Mouse (Mus musculus) embryonic facial prominence, embryonic 15.5 days (tissue): Measurements from ENCODE around the gene Smim22. TPM values are rescaled to one million over a fixed set of nuclear protein-coding genes. Genes with fewer than 3 reads are reported as not detected.

Source experiments
- ATAC-seq: fragments of 200-750 bp; cut with Nextera tagmentation; 2 replicates; pipeline ENCODE4 v1.8.0; 2017; ENCODE audit warnings: low read depth, moderate TSS enrichment; ENCODE audit not compliant: insufficient number of reproducible peaks, low FRiP score, low TSS enrichment
- H3K27ac ChIP-seq: fragments of 300-500 bp; sonication (generic); replicated peaks from 2 replicates; pipeline ENCODE4 v1.5.1; 2015; ENCODE audit warnings: mild to moderate bottlenecking, inconsistent platforms
- H3K27me3 ChIP-seq: fragments of 300-500 bp; sonication (generic); 2 replicates; pipeline ENCODE4 v1.6.1; 2015; ENCODE audit warnings: inconsistent platforms
- H3K36me3 ChIP-seq: fragments of 300-500 bp; sonication (generic); 2 replicates; pipeline ENCODE4 v1.6.1; 2015; ENCODE audit warnings: mild to moderate bottlenecking, inconsistent platforms
- H3K4me1 ChIP-seq: fragments of 300-500 bp; sonication (generic); 2 replicates; pipeline ENCODE4 v1.6.1; 2015; ENCODE audit warnings: inconsistent platforms
- H3K4me2 ChIP-seq: fragments of 300-500 bp; sonication (generic); replicated peaks from 2 replicates; pipeline ENCODE4 v1.6.1; 2015; ENCODE audit warnings: mild to moderate bottlenecking, inconsistent platforms
- H3K4me3 ChIP-seq: fragments of 300-500 bp; sonication (generic); replicated peaks from 2 replicates; pipeline ENCODE4 v1.5.1; 2015; ENCODE audit warnings: mild to moderate bottlenecking, inconsistent platforms
- H3K9ac ChIP-seq: fragments of 300-500 bp; sonication (generic); 2 replicates; pipeline ENCODE4 v1.6.1; 2015; ENCODE audit warnings: inconsistent platforms
- H3K9me3 ChIP-seq: fragments of 300-500 bp; sonication (generic); replicated peaks from 2 replicates; pipeline ENCODE4 v1.6.1; 2016; ENCODE audit warnings: inconsistent platforms
- WGBS: fragments of 180-500 bp; shearing (Covaris S2); methylation state at CpG from one replicate; pipeline ENCODE4 v1.1.7; 2015; 5-methylcytosine and 5-hydroxymethylcytosine counted together
- polyA plus RNA-seq: library from polyadenylated mRNA; unstranded; fragments of >200 nt; fragmentation: Nextera tagmentation; extraction: Ambion mirVana; gene quantifications from 2 replicates; pipeline ENCODE4 v1.2.1, GENCODE M21; 2015

Smim22 gene
- polyA plus RNA-seq, 1 experiment from 2014 or later: 17.9 TPM

DNA sequence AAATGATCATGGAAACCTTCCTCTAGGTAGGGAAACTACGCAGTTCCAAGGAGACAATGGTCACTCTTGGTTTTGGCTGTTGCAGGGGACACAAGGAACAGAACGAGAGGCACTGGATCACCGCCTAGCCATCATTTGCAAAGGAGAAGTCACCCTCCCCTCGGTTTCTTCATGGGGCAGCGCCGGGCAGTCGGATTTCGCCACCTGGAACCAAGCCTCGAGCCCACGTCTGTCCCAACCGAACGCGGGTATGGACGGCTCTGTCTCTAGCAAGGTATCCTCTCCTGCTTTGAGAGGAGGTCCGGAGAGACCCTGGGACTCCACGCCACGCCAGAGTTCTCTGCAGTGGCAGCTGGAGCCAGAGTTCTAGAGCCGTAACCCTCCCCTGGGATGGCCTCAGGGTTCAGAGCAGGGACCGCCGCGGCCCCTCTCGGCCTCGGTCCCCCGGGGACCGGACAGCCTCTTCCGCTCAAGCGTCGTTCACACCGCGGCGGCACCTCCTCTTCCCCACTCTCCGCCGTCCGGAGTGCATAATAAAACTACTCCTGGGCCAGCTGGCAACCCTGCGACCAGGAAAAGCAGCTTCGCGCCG, 42.2 kb downstream of the Smim22 start:
- Histone ChIP-seq H3K36me3 (peaks cover 33% of the 10 kb centered on the region), H3K27me3 (no peaks in the 10 kb centered on the region), H3K4me3 (peak overlapping the region; percentile 100), H3K9me3 (no peaks in the 10 kb centered on the region), H3K4me1 (peaks cover 24% of the 10 kb centered on the region), H3K9ac (peak overlapping the region; percentile 96), H3K4me2 (peak overlapping the region; percentile 77), H3K27ac (peak overlapping the region; percentile 90)
- WGBS: under 1% methylated on average over 38 of the region's 38 CpGs
- ATAC-seq: peak; percentile 17

DNA sequence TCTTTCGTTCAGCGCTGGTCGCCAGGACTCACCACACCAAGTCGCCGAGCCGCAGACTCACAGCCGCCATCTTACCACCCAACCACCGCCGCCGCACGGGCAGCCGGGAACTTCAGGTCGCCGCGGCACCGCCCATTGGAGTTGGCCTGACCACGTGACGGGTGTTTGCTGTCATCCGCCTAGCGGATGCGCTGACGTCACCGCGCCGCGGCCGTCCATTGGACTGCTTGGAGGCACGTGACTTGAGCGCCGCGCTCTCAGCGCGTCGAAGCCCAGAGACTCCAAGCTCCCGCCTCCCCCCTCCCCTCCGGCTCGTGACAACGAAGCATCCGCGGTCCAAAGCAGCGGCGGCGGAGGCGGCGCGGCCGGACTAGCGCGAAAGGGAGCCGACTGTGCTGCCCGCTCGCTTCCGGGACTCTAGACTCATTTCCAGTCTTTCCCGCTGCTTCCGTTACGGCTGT, 42.7 kb downstream of the Smim22 start, which contains the start of the genes Glyr1 and Ubn1:
Gene Glyr1 (minus strand): TSS at position 90 of the 461 bp plus-strand sequence.
Gene Ubn1 (plus strand): TSS at position 284 of the 461 bp plus-strand sequence.
- Histone ChIP-seq H3K27ac (peak within 1 kb of the TSS; percentile 98), H3K4me3 (peak within 1 kb of the TSS; percentile 100), H3K4me2 (peak within 1 kb of the TSS; percentile 83), H3K27me3 (no peaks in the 10 kb centered on the region), H3K9ac (peak within 1 kb of the TSS; percentile 97), H3K36me3 (peaks cover 29% of the 10 kb centered on the region), H3K4me1 (peaks cover 24% of the 10 kb centered on the region), H3K9me3 (no peaks in the 10 kb centered on the region)
- WGBS: under 1% methylated on average over 55 of the region's 56 CpGs
- ATAC-seq: peak; percentile 99

DNA sequence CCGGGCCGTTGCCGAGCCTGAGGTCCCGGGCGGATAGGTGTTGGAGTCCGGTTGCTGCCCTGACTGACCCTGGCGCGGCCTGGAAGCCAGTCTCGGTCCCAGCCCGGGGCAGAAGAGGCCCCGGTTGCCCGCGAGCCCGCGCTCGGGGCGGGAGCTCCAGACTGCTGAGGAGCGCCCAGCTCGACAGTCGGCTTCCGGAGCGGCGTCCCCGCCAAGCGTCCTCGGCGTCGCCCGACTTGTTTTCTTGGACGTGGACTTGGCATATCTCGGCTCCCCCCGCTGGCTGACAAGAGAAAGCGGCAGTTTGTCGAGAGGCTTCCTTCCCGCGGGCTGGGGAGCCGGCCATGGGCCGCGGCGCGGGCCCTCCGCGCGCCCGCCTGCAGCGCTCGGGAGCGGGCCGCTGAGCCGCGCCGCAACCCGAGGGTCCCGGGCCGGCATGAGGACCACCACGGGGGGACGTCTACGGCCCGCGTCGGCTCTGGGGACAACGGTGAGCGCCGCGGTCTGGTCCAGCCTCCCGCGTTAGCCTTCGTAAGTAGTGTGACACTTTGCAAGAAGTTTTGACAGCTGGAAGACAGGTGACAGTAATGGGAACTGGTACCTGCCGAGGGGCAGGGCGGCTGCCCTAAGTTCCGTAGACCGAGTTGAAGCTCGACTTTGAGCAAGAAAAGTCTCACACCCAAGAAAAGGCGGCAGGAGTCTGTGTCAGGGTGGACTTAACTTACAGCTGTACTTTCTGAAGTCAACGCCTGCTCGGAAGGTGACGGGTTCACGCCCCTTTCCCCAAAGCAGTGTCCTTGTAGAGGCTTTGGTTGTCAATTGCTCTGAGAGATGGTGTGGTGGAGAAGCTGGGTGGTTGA, 43.4 kb downstream of the Smim22 start:
- peak overlapping the region; percentile 83 for H3K4me2 ChIP-seq
- ATAC-seq: peak; percentile 53
- no peaks in the 10 kb centered on the region for H3K9me3 ChIP-seq
- H3K27ac ChIP-seq: peak overlapping the region; percentile 98
- peaks cover 24% of the 10 kb centered on the region for H3K4me1 ChIP-seq
- H3K36me3 ChIP-seq: peaks cover 28% of the 10 kb centered on the region
- under 1% methylated on average over 77 of the region's 78 CpGs for WGBS
- peak overlapping the region; percentile 100 for H3K4me3 ChIP-seq
- H3K27me3 ChIP-seq: no peaks in the 10 kb centered on the region
- peak overlapping the region; percentile 97 for H3K9ac ChIP-seq

Other genes with a start within 250 kb of the Smim22 start
- 90.6 and 96.6 TPM in 2 replicates for gene Cdip1, start 217.0 kb upstream of the Smim22 start, polyA plus RNA-seq
- 0.32 and 0.63 TPM in 2 replicates for gene 4930562C15Rik, start 171.9 kb upstream of the Smim22 start, polyA plus RNA-seq
- gene Ubald1, start 127.0 kb upstream of the Smim22 start, polyA plus RNA-seq: 43.8 and 51.3 TPM in 2 replicates
- 84.1 and 87.0 TPM in 2 replicates for gene Mgrn1, start 121.0 kb upstream of the Smim22 start, polyA plus RNA-seq
- gene Nudt16l1, start 68.5 kb upstream of the Smim22 start, polyA plus RNA-seq: 156 and 161 TPM in 2 replicates
- gene Anks3, start 43.1 kb upstream of the Smim22 start, polyA plus RNA-seq: 64.7 and 72.8 TPM in 2 replicates
- gene Sept12, start 9.4 kb upstream of the Smim22 start, polyA plus RNA-seq: not detected in 2 replicates
- gene Rogdi, start 6.3 kb downstream of the Smim22 start, polyA plus RNA-seq: 63.5 and 69.8 TPM in 2 replicates
- gene Glyr1, start 42.6 kb downstream of the Smim22 start, polyA plus RNA-seq: 130 and 136 TPM in 2 replicates
- gene Ubn1, start 42.8 kb downstream of the Smim22 start, polyA plus RNA-seq: 20.4 and 23.6 TPM in 2 replicates
- 45.8 and 52.3 TPM in 2 replicates for gene Ppl, start 125.1 kb downstream of the Smim22 start, polyA plus RNA-seq
- 0.35 TPM in 2 replicates for gene Sec14l5, start 139.8 kb downstream of the Smim22 start, polyA plus RNA-seq
- gene Nagpa, start 196.7 kb downstream of the Smim22 start, polyA plus RNA-seq: 21.1 and 21.7 TPM in 2 replicates
- 9.0 and 12.0 TPM in 2 replicates for gene AU021092, start 215.0 kb downstream of the Smim22 start, polyA plus RNA-seq
- gene Alg1, start 226.3 kb downstream of the Smim22 start, polyA plus RNA-seq: 36.2 and 38.5 TPM in 2 replicates
- gene Eef2kmt, start 248.7 kb downstream of the Smim22 start, polyA plus RNA-seq: 26.6 and 33.7 TPM in 2 replicates